Mouse (Mus musculus): Measurements from ENCODE around the gene Spocd1.

DNA sequence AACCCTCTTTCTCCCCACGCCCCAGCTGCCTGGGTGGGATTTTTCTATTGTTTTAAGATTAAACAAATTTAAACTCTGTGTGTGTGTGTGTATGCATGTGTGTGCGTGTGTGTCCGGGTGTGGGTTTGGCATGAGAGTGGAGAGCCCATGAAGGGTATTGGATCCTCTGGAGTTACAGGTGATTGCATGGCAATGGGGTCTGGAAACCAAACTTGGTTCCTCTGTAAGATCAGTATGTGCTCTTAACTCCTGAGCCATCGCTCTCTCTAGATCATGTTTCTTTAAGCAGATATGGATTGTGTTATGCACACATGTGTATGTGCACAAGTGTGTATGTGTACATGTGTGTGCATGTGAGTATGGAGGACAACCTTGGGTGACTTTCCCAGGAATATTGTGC, 14.4 kb upstream of the Spocd1 start:
- TF ChIP-seq MAFK (IDR thresholded peaks at IDR 0.05; ENCODE audit: insufficient read depth, low read depth, low read length) (no peak), ZNF384 (IDR thresholded peaks at IDR 0.05; ENCODE audit: low read depth, low read length) (no peak), HCFC1 (IDR thresholded peaks at IDR 0.05; ENCODE audit: borderline replicate concordance, insufficient read depth, low read length) (no peak), ZC3H11A (IDR thresholded peaks at IDR 0.05; ENCODE audit: borderline replicate concordance, low read depth, low read length) (no peak), CHD2 (IDR thresholded peaks at IDR 0.05; ENCODE audit: low read depth, low read length) (no peak)
